10 mouse cellular contexts compared by ENCODE assay signal in genomic region chr1:84417761-84418238, GRCm38 (mm10). TPM values are rescaled to one million over a fixed set of nuclear protein-coding genes. Genes with fewer than 3 reads are reported as not detected.
A peak's percentile ranks its signal among the peaks of the same experiment; 100 is the strongest.
DNase-seq lines count a peak whose midpoint lies in the region; ATAC-seq lines count a peak whose summit lies in the region.
"Had no signal": no experiment of that assay in that cellular context is flagged by ENCODE, and none has a peak within 500 bp of the region (broad histone marks: within the 10 kb centered on the region; RNA-seq: fewer than 3 reads in every experiment).

No protein-coding gene starts in this region.

- H3K4me3 ChIP-seq in midbrain, embryonic 12.5 days: no peak overlapping the region
- H3K4me3 ChIP-seq in midbrain, embryonic 10.5 days: no peak overlapping the region
- H3K4me3 ChIP-seq in stomach, embryonic 16.5 days (replicated peaks; ENCODE audit: low read length): no peak overlapping the region
- H3K4me3 ChIP-seq: heart, embryonic 15.5 days had no signal

- no peak overlapping the region for H3K9ac ChIP-seq in midbrain, embryonic 12.5 days (replicated peaks)
- H3K9ac ChIP-seq in stomach, embryonic 16.5 days (ENCODE audit: low read length): no peak overlapping the region
- H3K9ac ChIP-seq: heart, embryonic 15.5 days had no signal

- ATAC-seq in midbrain, embryonic 12.5 days (ENCODE audit: low FRiP score, low read depth): peak; percentile 29
- peak; percentile 60 for ATAC-seq in stomach, embryonic 16.5 days (ENCODE audit: insufficient read depth, low FRiP score)
- ATAC-seq in granulocyte monocyte progenitor cell, adult 5-6 weeks (replicated peaks; ENCODE audit: poor library complexity, severe bottlenecking): no peak

- no peaks in the 10 kb centered on the region for H3K27me3 ChIP-seq in midbrain, embryonic 12.5 days
- H3K27me3 ChIP-seq in midbrain, embryonic 10.5 days (ENCODE audit: low read depth, poor library complexity, severe bottlenecking): no peaks in the 10 kb centered on the region
- H3K27me3 ChIP-seq in stomach, embryonic 16.5 days (ENCODE audit: control insufficient read depth, insufficient read depth, low read length): no peaks in the 10 kb centered on the region
- H3K27me3 ChIP-seq: heart, embryonic 15.5 days had no signal

- DNase-seq in embryo, embryonic 10 days (ENCODE audit: low spot score): peak; percentile 9
- no peak for DNase-seq in embryo, embryonic 11 days
- DNase-seq in midbrain, embryonic 10.5 days (ENCODE audit: low spot score): no peak
- peak; percentile 51 to 68 for DNase-seq in kidney, postnatal 4 days
- DNase-seq in left cerebral cortex, adult 11 months (ENCODE audit: low spot score): no peak
- DNase-seq: adrenal gland, postnatal 14 days had no signal

- 64% methylated on average over 9 of the region's 9 CpGs for WGBS in midbrain, embryonic 12.5 days
- 78% methylated on average over 9 of the region's 9 CpGs for WGBS in midbrain, embryonic 10.5 days
- WGBS in stomach, embryonic 16.5 days: 41% methylated on average over 9 of the region's 9 CpGs

- H3K9me3 ChIP-seq in midbrain, embryonic 12.5 days: no peaks in the 10 kb centered on the region
- H3K9me3 ChIP-seq in midbrain, embryonic 10.5 days (replicated peaks): no peaks in the 10 kb centered on the region
- H3K9me3 ChIP-seq in stomach, embryonic 16.5 days (replicated peaks; ENCODE audit: control insufficient read depth, low read length): no peaks in the 10 kb centered on the region
- H3K9me3 ChIP-seq: heart, embryonic 15.5 days had no signal

- H3K4me1 ChIP-seq in midbrain, embryonic 12.5 days: peaks cover 14% of the 10 kb centered on the region; the same call in 1 of the 2 replicates
- peaks cover 18% of the 10 kb centered on the region for H3K4me1 ChIP-seq in midbrain, embryonic 10.5 days
- H3K4me1 ChIP-seq in stomach, embryonic 16.5 days (ENCODE audit: control insufficient read depth, insufficient read depth, low read length): no peaks in the 10 kb centered on the region

- H3K27ac ChIP-seq in midbrain, embryonic 12.5 days (replicated peaks): no peak overlapping the region
- no peak overlapping the region for H3K27ac ChIP-seq in midbrain, embryonic 10.5 days (replicated peaks)
- no peak overlapping the region for H3K27ac ChIP-seq in stomach, embryonic 16.5 days (ENCODE audit: low read length)
- H3K27ac ChIP-seq: heart, embryonic 15.5 days had no signal

- no peak overlapping the region for H3K4me2 ChIP-seq in midbrain, embryonic 12.5 days (replicated peaks)
- H3K4me2 ChIP-seq in stomach, embryonic 16.5 days (ENCODE audit: low read depth, low read length): no peak overlapping the region
- H3K4me2 ChIP-seq: heart, embryonic 15.5 days had no signal

- no peaks in the 10 kb centered on the region for H3K36me3 ChIP-seq in midbrain, embryonic 12.5 days
- H3K36me3 ChIP-seq in midbrain, embryonic 10.5 days: no peaks in the 10 kb centered on the region
- H3K36me3 ChIP-seq in stomach, embryonic 16.5 days (ENCODE audit: control insufficient read depth, insufficient read depth, low read length): no peaks in the 10 kb centered on the region
- H3K36me3 ChIP-seq: heart, embryonic 15.5 days had no signal

RNA-seq across cellular contexts. Expression of gene Pid1, which starts 53.8 kb away (rescaled TPM):
- polyA plus RNA-seq in midbrain, embryonic 12.5 days (2016; fragmentation: Nextera tagmentation; extraction: Ambion mirVana): 45.4 and 62.4 TPM in 2 replicates
- polyA plus RNA-seq in midbrain, embryonic 10.5 days (2016; fragmentation: Nextera tagmentation; extraction: Ambion mirVana): 9.6 and 15.9 TPM in 2 replicates
- polyA plus RNA-seq in stomach, embryonic 16.5 days (2015; fragmentation: Nextera tagmentation; extraction: Ambion mirVana): 21.9 and 23.3 TPM in 2 replicates
- total RNA-seq in granulocyte monocyte progenitor cell, adult 5-6 weeks (2014; fragmentation: Nextera tagmentation): 4.1 and 5.3 TPM in 2 replicates
- total RNA-seq in granulocyte monocyte progenitor cell, adult 5-6 weeks (2017): 0.21 and 2.7 TPM in 2 replicates

Comparison
In these comparisons a context has a peak if more than half of its experiments do, and no peak if none do; other contexts are left out.
1. DNase-seq: peak in embryo, embryonic 10 days (single experiment) and kidney, postnatal 4 days (2 of 2); none in embryo, embryonic 11 days (single experiment), midbrain, embryonic 10.5 days (single experiment) and left cerebral cortex, adult 11 months (single experiment).